Mouse (Mus musculus) inflammation-experienced regulatory T-cells, adult 6 months (primary cell): ENCODE data around the gene Trub1. TPM values are rescaled to one million over a fixed set of nuclear protein-coding genes. Genes with fewer than 3 reads are reported as not detected.

ENCODE experiments used
- ATAC-seq: one replicate; pipeline ENCODE4 v1.8.0; 2017
- polyA plus RNA-seq, 3 experiments: library from polyadenylated mRNA; unstranded; fragments of 100-300 nt; shearing (Covaris generic); gene quantifications; one replicate each; pipeline ENCODE4 v1.2.1; 2017

Trub1 gene
- polyA plus RNA-seq = 10 to 100 TPM in 2 of 3 experiments, 1 to 10 TPM in 1; 5.2 to 13.7 (median 10.6) TPM

- ATAC-seq = peak; percentile 100
These were observed at the start of gene Trub1 for GRCm38 (mm10) chr19:57452492-57453217. TSS of gene Trub1 (plus strand) at chr19:57452912.

- peak; percentile 67 for ATAC-seq
These were observed 48.8 kb upstream of the Trub1 start for GRCm38 (mm10) chr19:57403700-57404501.

GRCm38 (mm10) chr19:57404502-57404848 lies 48.2 kb upstream of the Trub1 start:
- ATAC-seq = no peak

GRCm38 (mm10) chr19:57407947-57408346 lies 44.8 kb upstream of the Trub1 start:
- ATAC-seq = no peak

- peak; percentile 65 for ATAC-seq
These were observed 41.1 kb upstream of the Trub1 start for GRCm38 (mm10) chr19:57411375-57412196.

- ATAC-seq = no peak
These were observed 39.5 kb upstream of the Trub1 start for GRCm38 (mm10) chr19:57413170-57413569.

- no peak for ATAC-seq
These were observed 38.8 kb upstream of the Trub1 start for GRCm38 (mm10) chr19:57413918-57414317.

GRCm38 (mm10) chr19:57415031-57415807 lies 37.5 kb upstream of the Trub1 start:
- ATAC-seq = no peak

GRCm38 (mm10) chr19:57417800-57418580 lies 34.7 kb upstream of the Trub1 start:
- no peak for ATAC-seq

- no peak for ATAC-seq
These were observed 29.3 kb upstream of the Trub1 start for GRCm38 (mm10) chr19:57423402-57423801.

GRCm38 (mm10) chr19:57425296-57425695 lies 27.4 kb upstream of the Trub1 start:
- no peak for ATAC-seq

- ATAC-seq = no peak
These were observed 25.9 kb upstream of the Trub1 start for GRCm38 (mm10) chr19:57426841-57427240.

- ATAC-seq = no peak
These were observed 24.8 kb upstream of the Trub1 start for GRCm38 (mm10) chr19:57427756-57428438.

- no peak for ATAC-seq
These were observed 24.1 kb upstream of the Trub1 start for GRCm38 (mm10) chr19:57428641-57429040.

GRCm38 (mm10) chr19:57429926-57430325 lies 22.8 kb upstream of the Trub1 start:
- peak; percentile 94 for ATAC-seq

- ATAC-seq = no peak
These were observed 21.2 kb upstream of the Trub1 start for GRCm38 (mm10) chr19:57431476-57431875.

- ATAC-seq = no peak
These were observed 18.7 kb upstream of the Trub1 start for GRCm38 (mm10) chr19:57434024-57434423.

- ATAC-seq = no peak
These were observed 16.1 kb upstream of the Trub1 start for GRCm38 (mm10) chr19:57436586-57437021.

- ATAC-seq = no peak
These were observed 15.7 kb upstream of the Trub1 start for GRCm38 (mm10) chr19:57437042-57437441.

- ATAC-seq = no peak
These were observed 13.4 kb upstream of the Trub1 start for GRCm38 (mm10) chr19:57439296-57439695.

GRCm38 (mm10) chr19:57441501-57441900 lies 11.2 kb upstream of the Trub1 start:
- ATAC-seq = no peak
